8 mouse cellular contexts compared by ENCODE assay signal in the genomic region with DNA sequence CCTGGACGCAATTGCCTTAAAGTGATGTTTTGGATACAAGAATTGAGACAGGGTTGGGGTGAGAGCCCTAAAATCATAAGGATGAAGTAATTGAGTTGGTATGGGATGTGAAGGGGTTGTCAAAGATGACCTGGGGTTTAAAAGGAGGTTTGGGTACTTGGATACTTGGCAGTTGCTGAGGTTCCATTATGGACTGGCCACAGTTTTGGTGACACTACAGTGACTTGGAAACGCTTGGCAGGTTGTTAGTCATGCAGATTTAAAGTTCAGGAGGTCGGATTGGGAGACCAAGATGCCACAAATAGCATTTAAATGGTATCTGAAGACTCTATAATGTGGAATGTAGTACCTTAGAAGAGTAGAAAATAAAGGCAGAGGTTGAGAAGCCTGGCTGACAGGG. TPM values are rescaled to one million over a fixed set of nuclear protein-coding genes. Genes with fewer than 3 reads are reported as not detected.
A peak's percentile ranks its signal among the peaks of the same experiment; 100 is the strongest.
DNase-seq lines count a peak whose midpoint lies in the region; ATAC-seq and TF ChIP-seq lines count a peak whose summit lies in the region.

No protein-coding gene starts in this region.

- 12% methylated on average over 3 of the region's 3 CpGs for WGBS in heart, embryonic 12.5 days
- 4% methylated on average over 3 of the region's 3 CpGs for WGBS in heart, postnatal 0 days
- 38% methylated on average over 3 of the region's 3 CpGs for WGBS in midbrain, embryonic 10.5 days
- 11% methylated on average over 3 of the region's 3 CpGs for WGBS in cerebellum, adult 2 months

- peak overlapping the region; percentile 98 for H3K9ac ChIP-seq in heart, embryonic 12.5 days
- peak overlapping the region; percentile 93 for H3K9ac ChIP-seq in heart, postnatal 0 days (replicated peaks; ENCODE audit: low read depth, low read length)

- H3K27me3 ChIP-seq in heart, embryonic 12.5 days (replicated peaks), result no peaks in the 10 kb centered on the region
- H3K27me3 ChIP-seq in G1E (ENCODE audit: insufficient read depth, low read length), result no peaks in the 10 kb centered on the region
- no peaks in the 10 kb centered on the region for H3K27me3 ChIP-seq in heart, postnatal 0 days (ENCODE audit: control insufficient read depth, insufficient read depth, low read length)
- no peaks in the 10 kb centered on the region for H3K27me3 ChIP-seq in midbrain, embryonic 10.5 days (ENCODE audit: low read depth, poor library complexity, severe bottlenecking)
- H3K27me3 ChIP-seq in cerebellum, adult 2 months (ENCODE audit: control insufficient read depth, insufficient read depth, low read length), result no peaks in the 10 kb centered on the region

- no peaks in the 10 kb centered on the region for H3K9me3 ChIP-seq in heart, embryonic 12.5 days (replicated peaks)
- H3K9me3 ChIP-seq in G1E (replicated peaks), result no peaks in the 10 kb centered on the region
- no peaks in the 10 kb centered on the region for H3K9me3 ChIP-seq in heart, postnatal 0 days (replicated peaks; ENCODE audit: control insufficient read depth, low read length)
- no peaks in the 10 kb centered on the region for H3K9me3 ChIP-seq in midbrain, embryonic 10.5 days (replicated peaks)

- TF ChIP-seq POLR2A in cerebellum, adult 2 months (IDR thresholded peaks at IDR 0.05; ENCODE audit: borderline replicate concordance, insufficient read depth, low read length), result no peak

- no peak for ATAC-seq in heart, embryonic 12.5 days (ENCODE audit: insufficient number of reproducible peaks, low FRiP score)
- no peak for ATAC-seq in G1E (ENCODE audit: extremely low read depth, insufficient number of reproducible peaks, low FRiP score, poor library complexity, severe bottlenecking)
- no peak for ATAC-seq in heart, postnatal 0 days (ENCODE audit: insufficient read depth, low read depth)

- H3K4me1 ChIP-seq in heart, embryonic 12.5 days (replicated peaks), result peaks cover 33% of the 10 kb centered on the region
- H3K4me1 ChIP-seq in G1E (ENCODE audit: insufficient read depth, low read depth, low read length), result peaks cover 83% of the 10 kb centered on the region
- peaks cover 24% of the 10 kb centered on the region for H3K4me1 ChIP-seq in heart, postnatal 0 days (ENCODE audit: control insufficient read depth, insufficient read depth)
- peaks cover 40% of the 10 kb centered on the region for H3K4me1 ChIP-seq in midbrain, embryonic 10.5 days
- H3K4me1 ChIP-seq in cerebellum, adult 2 months (ENCODE audit: control insufficient read depth, insufficient read depth, low read length), result no peaks in the 10 kb centered on the region; the same call in 1 of the 2 replicates

- intact Hi-C loops in heart, postnatal 10 days (cut with DNase I), result loop anchor here (2.0 to 10.0 kb wide), 6 partner anchors 41 to 797 kb away; a partner anchor contains a TSS

- no peak for TF ChIP-seq EP300 in heart, postnatal 0 days (IDR thresholded peaks at IDR 0.05; ENCODE audit: low read depth)

- H3K36me3 ChIP-seq in heart, embryonic 12.5 days, result peaks cover 51% of the 10 kb centered on the region
- H3K36me3 ChIP-seq in G1E (replicated peaks), result peaks cover 66% of the 10 kb centered on the region
- peaks cover 55% of the 10 kb centered on the region for H3K36me3 ChIP-seq in heart, postnatal 0 days (replicated peaks; ENCODE audit: control insufficient read depth, insufficient read depth, low read length)
- peaks cover 52% of the 10 kb centered on the region for H3K36me3 ChIP-seq in midbrain, embryonic 10.5 days

- peak overlapping the region; percentile 94 for H3K4me3 ChIP-seq in heart, embryonic 12.5 days
- peak overlapping the region; percentile 82 for H3K4me3 ChIP-seq in G1E (ENCODE audit: low read depth, low read length)
- peak overlapping the region; percentile 73 for H3K4me3 ChIP-seq in heart, postnatal 0 days (ENCODE audit: low read depth, low read length)
- H3K4me3 ChIP-seq in midbrain, embryonic 10.5 days, result peak overlapping the region; percentile 91
- no peak overlapping the region for H3K4me3 ChIP-seq in cerebellum, adult 2 months (replicated peaks; ENCODE audit: insufficient read depth, low read depth, low read length)

- no peak for TF ChIP-seq CTCF in G1E (IDR thresholded peaks at IDR 0.05; ENCODE audit: low read depth, low read length)
- TF ChIP-seq CTCF in heart, postnatal 0 days (IDR thresholded peaks at IDR 0.05; ENCODE audit: low read depth), result no peak
- no peak for TF ChIP-seq CTCF in cerebellum, adult 2 months (IDR thresholded peaks at IDR 0.05; ENCODE audit: borderline replicate concordance, insufficient read depth, low read depth, low read length)

- peak overlapping the region; percentile 84 for H3K4me2 ChIP-seq in heart, embryonic 12.5 days
- peak overlapping the region; percentile 97 for H3K4me2 ChIP-seq in heart, postnatal 0 days (ENCODE audit: low read depth, low read length)

- H3K27ac ChIP-seq in heart, embryonic 12.5 days (ENCODE audit: poor library complexity, severe bottlenecking), result peak overlapping the region; percentile 96
- peak overlapping the region; percentile 91 for H3K27ac ChIP-seq in heart, postnatal 0 days (ENCODE audit: low read depth)
- peak overlapping the region; percentile 92; the same call in 1 of the 2 replicates for H3K27ac ChIP-seq in midbrain, embryonic 10.5 days (replicated peaks)
- no peak overlapping the region for H3K27ac ChIP-seq in cerebellum, adult 2 months (ENCODE audit: insufficient read depth, low read length)

- no peak for DNase-seq in heart, postnatal 10 days
- no peak for DNase-seq in G1E (ENCODE audit: low spot score)
- DNase-seq in heart, postnatal 0 days (ENCODE audit: low spot score), result peak; percentile 18
- DNase-seq in midbrain, embryonic 10.5 days (ENCODE audit: low spot score), result no peak
- DNase-seq in spleen, adult 12 weeks (ENCODE audit: low spot score), result no peak
- DNase-seq in cerebellum, adult 2 months, result no peak
- DNase-seq in layer of hippocampus, postnatal 14 days (ENCODE audit: low spot score in 2 of 2), result no peak

RNA-seq across cellular contexts. Expression of a gene that starts 0.5 kb away (rescaled TPM):
- polyA plus RNA-seq in heart, embryonic 12.5 days (2016; fragmentation: Nextera tagmentation; extraction: Ambion mirVana), result 29.1 and 30.9 TPM in 2 replicates
- total RNA-seq in heart, postnatal 10 days (2021), result 10 to 100 TPM; 14.3 to 14.7 TPM
- total RNA-seq in G1E (2014; fragmentation: Nextera tagmentation) (51.5 and 69.0 TPM in 2 replicates), G1E (2017) (27.4 and 29.4 TPM in 2 replicates)
- 30.4 and 35.1 TPM in 2 replicates for polyA plus RNA-seq in G1E (2012)
- 17.9 and 21.8 TPM in 2 replicates for total RNA-seq in heart, postnatal 0 days (2014; rRNA removed; ENCODE audit: low replicate concordance)
- polyA plus RNA-seq in heart, postnatal 0 days (2015; fragmentation: Nextera tagmentation; extraction: Ambion mirVana), result 15.5 and 17.1 TPM in 2 replicates
- polyA plus RNA-seq in midbrain, embryonic 10.5 days (2016; fragmentation: Nextera tagmentation; extraction: Ambion mirVana), result 35.4 and 44.0 TPM in 2 replicates
- polyA plus RNA-seq in cerebellum, adult 2 months (2012; rRNA removed), result 16.2 and 16.4 TPM in 2 replicates
- total RNA-seq in layer of hippocampus, postnatal 14 days (2021), result 10 to 100 TPM; 12.5 to 14.7 TPM

RNA-seq across cellular contexts. Expression of a gene that starts 1.3 kb away (rescaled TPM):
- 384 and 391 TPM in 2 replicates for polyA plus RNA-seq in heart, embryonic 12.5 days (2016; fragmentation: Nextera tagmentation; extraction: Ambion mirVana)
- total RNA-seq in heart, postnatal 10 days (2021), result 100 to 1,000 TPM; 156 to 157 TPM
- total RNA-seq in G1E (2014; fragmentation: Nextera tagmentation) (200 and 228 TPM in 2 replicates), G1E (2017) (89.3 and 99.4 TPM in 2 replicates)
- polyA plus RNA-seq in G1E (2012), result 19.8 and 21.1 TPM in 2 replicates
- 228 and 240 TPM in 2 replicates for total RNA-seq in heart, postnatal 0 days (2014; rRNA removed; ENCODE audit: low replicate concordance)
- 272 and 276 TPM in 2 replicates for polyA plus RNA-seq in heart, postnatal 0 days (2015; fragmentation: Nextera tagmentation; extraction: Ambion mirVana)
- 236 and 240 TPM in 2 replicates for polyA plus RNA-seq in midbrain, embryonic 10.5 days (2016; fragmentation: Nextera tagmentation; extraction: Ambion mirVana)
- polyA plus RNA-seq in cerebellum, adult 2 months (2012; rRNA removed), result 182 and 190 TPM in 2 replicates
- total RNA-seq in layer of hippocampus, postnatal 14 days (2021), result 100 to 1,000 TPM; 105 to 111 TPM

RNA-seq across cellular contexts. Expression of a gene that starts 6.5 kb away (rescaled TPM):
- 142 and 160 TPM in 2 replicates for polyA plus RNA-seq in heart, embryonic 12.5 days (2016; fragmentation: Nextera tagmentation; extraction: Ambion mirVana)
- total RNA-seq in heart, postnatal 10 days (2021), result 100 to 1,000 TPM; 102 to 108 TPM
- total RNA-seq in G1E (2014; fragmentation: Nextera tagmentation), result 353 and 389 TPM in 2 replicates
- total RNA-seq in G1E (2017), result 202 and 540 TPM in 2 replicates
- polyA plus RNA-seq in G1E (2012), result 263 and 330 TPM in 2 replicates
- total RNA-seq in heart, postnatal 0 days (2014; rRNA removed; ENCODE audit: low replicate concordance), result 108 and 159 TPM in 2 replicates
- 80.1 and 88.4 TPM in 2 replicates for polyA plus RNA-seq in heart, postnatal 0 days (2015; fragmentation: Nextera tagmentation; extraction: Ambion mirVana)
- 160 and 188 TPM in 2 replicates for polyA plus RNA-seq in midbrain, embryonic 10.5 days (2016; fragmentation: Nextera tagmentation; extraction: Ambion mirVana)
- 177 and 182 TPM in 2 replicates for polyA plus RNA-seq in cerebellum, adult 2 months (2012; rRNA removed)
- total RNA-seq in layer of hippocampus, postnatal 14 days (2021), result 100 to 1,000 TPM; 137 to 150 TPM

RNA-seq across cellular contexts. Expression of a gene that starts 14.4 kb away (rescaled TPM):
- 87.7 and 97.8 TPM in 2 replicates for polyA plus RNA-seq in heart, embryonic 12.5 days (2016; fragmentation: Nextera tagmentation; extraction: Ambion mirVana)
- 10 to 100 TPM; 42.2 to 46.6 TPM for total RNA-seq in heart, postnatal 10 days (2021)
- total RNA-seq in G1E (2014; fragmentation: Nextera tagmentation), result 157 and 173 TPM in 2 replicates
- 67.3 and 72.9 TPM in 2 replicates for total RNA-seq in G1E (2017)
- 48.8 and 49.0 TPM in 2 replicates for polyA plus RNA-seq in G1E (2012)
- total RNA-seq in heart, postnatal 0 days (2014; rRNA removed; ENCODE audit: low replicate concordance), result 89.7 and 99.9 TPM in 2 replicates
- polyA plus RNA-seq in heart, postnatal 0 days (2015; fragmentation: Nextera tagmentation; extraction: Ambion mirVana), result 54.8 and 61.2 TPM in 2 replicates
- polyA plus RNA-seq in midbrain, embryonic 10.5 days (2016; fragmentation: Nextera tagmentation; extraction: Ambion mirVana), result 66.1 and 66.9 TPM in 2 replicates
- polyA plus RNA-seq in cerebellum, adult 2 months (2012; rRNA removed), result 92.1 and 115 TPM in 2 replicates
- total RNA-seq in layer of hippocampus, postnatal 14 days (2021), result 10 to 100 TPM; 54.0 to 54.2 TPM

RNA-seq across cellular contexts. Expression of a gene that starts 49.8 kb away (rescaled TPM):
- 8.7 and 9.4 TPM in 2 replicates for polyA plus RNA-seq in heart, embryonic 12.5 days (2016; fragmentation: Nextera tagmentation; extraction: Ambion mirVana)
- 10 to 100 TPM; 30.6 to 34.2 TPM for total RNA-seq in heart, postnatal 10 days (2021)
- total RNA-seq in G1E (2014; fragmentation: Nextera tagmentation) (not detected in 2 replicates), G1E (2017) (0.05 and 0.06 TPM in 2 replicates)
- under 0.01 TPM in 1 of 2 replicates, not detected in the other for polyA plus RNA-seq in G1E (2012)
- total RNA-seq in heart, postnatal 0 days (2014; rRNA removed; ENCODE audit: low replicate concordance), result 19.3 and 27.2 TPM in 2 replicates
- 1.9 and 2.1 TPM in 2 replicates for polyA plus RNA-seq in heart, postnatal 0 days (2015; fragmentation: Nextera tagmentation; extraction: Ambion mirVana)
- 6.7 and 10.1 TPM in 2 replicates for polyA plus RNA-seq in midbrain, embryonic 10.5 days (2016; fragmentation: Nextera tagmentation; extraction: Ambion mirVana)
- polyA plus RNA-seq in cerebellum, adult 2 months (2012; rRNA removed), result 4.5 and 5.0 TPM in 2 replicates
- total RNA-seq in layer of hippocampus, postnatal 14 days (2021), result 10 to 100 TPM; 26.9 to 30.3 TPM
